Mouse (Mus musculus) cerebellum, adult 2 months (tissue): ENCODE results near the gene Gm45233.

Experiments
- CTCF ChIP-seq: fragments of 200-500 bp; IDR thresholded peaks from 2 replicates; pipeline ENCODE4 v1.5.1; 2011; ENCODE audit warnings: low read depth, mild to moderate bottlenecking, control low read depth, low read length, moderate library complexity, borderline replicate concordance; ENCODE audit not compliant: insufficient read depth
- POLR2A ChIP-seq: fragments of 200-500 bp; IDR thresholded peaks from 2 replicates; pipeline ENCODE4 v1.6.1; 2011; ENCODE audit warnings: low read length, control low read depth, borderline replicate concordance; ENCODE audit not compliant: insufficient read depth

GRCm38 (mm10) chr7:43438611-43439010 lies 5.3 kb upstream of the Gm45233 start:
- no peak for TF ChIP-seq POLR2A
- TF ChIP-seq CTCF = no peak
